Mouse (Mus musculus): ENCODE results near the gene Abhd14a. TPM values are rescaled to one million over a fixed set of nuclear protein-coding genes. Genes with fewer than 3 reads are reported as not detected.

Gene Abhd14a
- polyA plus RNA-seq, 1 experiment = 12.9 TPM

DNA sequence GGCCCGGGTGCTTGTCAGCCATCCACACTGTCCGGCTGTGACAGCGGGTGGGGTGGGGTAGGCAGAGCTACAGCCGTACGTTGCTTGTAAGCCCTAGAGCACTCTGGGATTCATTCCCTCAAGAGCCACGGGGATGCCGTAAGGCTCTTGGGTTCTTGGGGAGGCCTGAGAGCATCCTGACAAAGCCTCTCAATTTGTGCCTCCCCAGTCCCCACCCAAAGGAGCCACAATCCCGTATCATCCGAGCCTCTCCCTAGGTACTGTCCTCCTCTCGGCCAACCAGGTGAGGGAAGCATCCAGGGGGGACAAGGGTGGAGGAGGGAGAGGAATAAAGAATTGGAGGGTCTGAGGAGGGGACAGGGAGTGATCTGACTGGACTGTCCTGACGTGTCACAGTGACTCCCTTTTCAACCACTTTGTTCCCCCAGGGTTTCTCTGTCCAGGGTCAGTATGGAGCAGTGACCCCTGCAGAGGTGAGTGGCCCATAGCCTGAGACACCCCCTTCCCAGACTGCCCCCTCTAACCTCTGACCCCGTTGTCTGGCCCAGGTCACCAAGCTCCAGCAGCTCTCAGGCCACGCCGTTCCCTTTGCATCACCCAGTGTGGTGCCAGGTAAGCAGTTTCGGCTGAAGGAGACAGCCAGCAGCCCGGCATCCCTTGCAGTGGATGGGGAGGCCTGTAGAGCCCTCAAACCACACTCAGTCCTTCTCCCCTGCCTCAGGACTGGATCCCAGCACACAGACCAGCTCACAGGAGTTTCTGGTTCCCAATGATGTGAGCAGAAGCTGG is 14.4 kb upstream of the Abhd14a start:
- Histone ChIP-seq H3K4me1 (ENCODE audit: control insufficient read depth, insufficient read depth, insufficient read length, low read length) (no peaks in the 10 kb centered on the region), H3K4me3 (ENCODE audit: insufficient read depth, low read depth, low read length) (no peak overlapping the region), H3K27ac (replicated peaks; ENCODE audit: low read depth, low read length) (no peak overlapping the region)

DNA sequence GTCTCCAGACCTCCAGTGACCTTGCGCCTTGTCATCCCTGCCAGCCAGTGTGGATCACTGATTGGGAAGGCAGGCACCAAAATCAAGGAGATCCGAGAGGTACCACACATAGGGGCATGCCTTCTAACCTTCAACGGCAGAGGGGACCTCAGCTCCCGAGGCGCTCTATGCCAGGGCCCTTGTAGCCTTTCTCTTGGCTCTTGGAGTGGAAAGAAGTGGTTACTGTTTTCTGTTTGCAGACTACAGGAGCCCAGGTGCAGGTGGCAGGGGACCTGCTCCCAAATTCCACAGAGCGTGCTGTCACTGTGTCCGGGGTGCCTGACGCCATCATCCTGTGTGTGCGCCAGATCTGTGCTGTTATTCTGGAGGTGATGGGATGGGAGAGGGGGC is 13.5 kb upstream of the Abhd14a start:
- H3K4me3 ChIP-seq (ENCODE audit: insufficient read depth, low read depth, low read length) = no peak overlapping the region
- no peaks in the 10 kb centered on the region for H3K4me1 ChIP-seq (ENCODE audit: control insufficient read depth, insufficient read depth, insufficient read length, low read length)
- no peak overlapping the region for H3K27ac ChIP-seq (replicated peaks; ENCODE audit: low read depth, low read length)

DNA sequence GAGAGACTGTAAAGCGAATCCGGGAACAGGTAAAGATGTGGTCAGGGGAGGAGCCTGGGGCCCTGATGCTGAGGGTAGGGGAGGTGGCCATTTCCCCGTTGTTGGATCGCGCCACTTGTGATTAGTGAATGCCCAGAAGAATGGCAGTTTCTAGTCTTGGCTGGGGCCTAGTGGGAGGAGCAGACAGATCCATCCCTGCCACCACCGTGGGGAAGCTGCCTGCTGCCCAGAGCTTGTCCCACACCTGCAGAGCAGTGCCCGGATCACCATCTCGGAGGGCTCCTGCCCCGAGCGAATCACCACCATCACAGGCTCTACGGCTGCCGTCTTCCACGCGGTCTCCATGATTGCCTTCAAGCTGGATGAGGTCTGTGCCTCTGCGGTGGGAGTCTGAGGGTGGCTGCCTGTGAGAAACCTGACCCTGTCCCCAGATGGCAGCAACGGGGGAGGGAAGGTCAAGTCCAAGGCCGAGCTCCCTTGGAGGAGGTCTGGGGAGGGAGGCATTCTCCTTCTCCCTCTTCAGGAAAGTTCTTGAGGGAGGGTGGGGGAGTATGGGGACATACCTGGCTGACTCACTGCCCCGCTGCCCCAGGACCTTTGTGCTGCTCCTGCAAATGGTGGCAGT is 13.0 kb upstream of the Abhd14a start:
- Histone ChIP-seq H3K4me1 (ENCODE audit: control insufficient read depth, insufficient read depth, insufficient read length, low read length) (no peaks in the 10 kb centered on the region), H3K4me3 (ENCODE audit: insufficient read depth, low read depth, low read length) (no peak overlapping the region), H3K27ac (replicated peaks; ENCODE audit: low read depth, low read length) (no peak overlapping the region)

DNA sequence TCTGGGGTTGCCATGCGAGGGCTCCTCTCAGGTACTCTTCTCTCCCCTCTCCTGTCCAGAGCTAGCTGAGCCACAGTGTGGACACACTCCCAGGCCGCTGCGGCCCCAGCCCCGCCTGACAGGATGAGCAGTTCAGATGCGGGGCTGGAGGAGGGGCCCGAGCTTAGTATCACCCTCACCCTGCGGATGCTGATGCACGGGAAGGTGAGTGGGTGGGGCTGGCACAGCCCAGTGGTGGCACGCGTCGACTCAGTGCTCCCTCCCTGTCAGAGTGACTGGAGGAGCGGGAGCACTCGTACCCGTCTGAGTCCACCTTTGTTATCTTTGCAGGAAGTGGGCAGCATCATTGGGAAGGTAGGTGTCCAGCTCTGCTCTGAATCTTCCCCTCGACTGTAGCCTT is 12.5 kb upstream of the Abhd14a start:
- Histone ChIP-seq H3K27ac (replicated peaks; ENCODE audit: low read depth, low read length) (no peak overlapping the region), H3K4me1 (ENCODE audit: control insufficient read depth, insufficient read depth, insufficient read length, low read length) (no peaks in the 10 kb centered on the region), H3K4me3 (ENCODE audit: insufficient read depth, low read depth, low read length) (no peak overlapping the region)

DNA sequence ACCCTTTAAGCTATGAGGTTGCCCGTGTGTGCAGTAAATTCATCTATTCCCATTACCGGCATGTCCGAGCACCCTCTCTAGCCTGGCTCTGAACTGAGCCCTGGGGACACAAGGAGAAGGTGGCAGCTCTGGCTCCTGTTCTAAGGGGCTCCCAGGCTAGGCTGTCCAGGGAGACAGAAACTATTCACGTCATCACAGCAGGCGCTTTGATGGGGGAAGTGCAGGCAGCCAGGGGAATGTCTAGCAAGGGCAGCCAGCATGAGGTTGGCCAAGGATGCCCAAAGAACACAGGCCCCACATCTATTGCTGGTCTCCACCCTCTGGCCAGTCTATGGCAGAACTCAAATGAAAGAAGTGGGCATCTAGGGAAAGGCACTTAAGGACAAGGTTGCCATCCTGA is 10.4 kb upstream of the Abhd14a start:
- Histone ChIP-seq H3K4me1 (ENCODE audit: control insufficient read depth, insufficient read depth, insufficient read length, low read length) (no peaks in the 10 kb centered on the region), H3K4me3 (ENCODE audit: insufficient read depth, low read depth, low read length) (no peak overlapping the region), H3K27ac (replicated peaks; ENCODE audit: low read depth, low read length) (no peak overlapping the region)

DNA sequence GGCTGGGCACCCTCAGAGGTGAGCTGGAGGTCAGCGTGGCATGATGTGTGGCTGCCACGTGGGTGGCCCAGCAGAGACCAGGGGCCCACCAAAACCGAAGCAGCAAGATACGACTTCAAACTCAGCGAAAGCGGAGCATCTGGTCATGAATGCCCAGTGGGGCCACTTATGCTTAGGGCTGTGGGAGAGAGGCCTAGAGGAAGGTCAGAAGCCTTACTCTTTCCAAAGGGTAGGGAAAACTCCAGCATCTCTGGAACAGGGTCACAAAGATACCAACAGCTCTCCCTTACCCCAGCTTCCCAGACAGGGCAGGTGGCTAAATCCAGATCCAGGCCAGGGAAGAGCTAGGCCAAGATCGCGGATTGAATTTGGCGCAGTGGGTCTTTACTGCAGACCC is 9.7 kb upstream of the Abhd14a start:
- H3K27ac ChIP-seq (replicated peaks; ENCODE audit: low read depth, low read length) = no peak overlapping the region
- no peak overlapping the region for H3K4me3 ChIP-seq (ENCODE audit: insufficient read depth, low read depth, low read length)
- no peaks in the 10 kb centered on the region for H3K4me1 ChIP-seq (ENCODE audit: control insufficient read depth, insufficient read depth, insufficient read length, low read length)

DNA sequence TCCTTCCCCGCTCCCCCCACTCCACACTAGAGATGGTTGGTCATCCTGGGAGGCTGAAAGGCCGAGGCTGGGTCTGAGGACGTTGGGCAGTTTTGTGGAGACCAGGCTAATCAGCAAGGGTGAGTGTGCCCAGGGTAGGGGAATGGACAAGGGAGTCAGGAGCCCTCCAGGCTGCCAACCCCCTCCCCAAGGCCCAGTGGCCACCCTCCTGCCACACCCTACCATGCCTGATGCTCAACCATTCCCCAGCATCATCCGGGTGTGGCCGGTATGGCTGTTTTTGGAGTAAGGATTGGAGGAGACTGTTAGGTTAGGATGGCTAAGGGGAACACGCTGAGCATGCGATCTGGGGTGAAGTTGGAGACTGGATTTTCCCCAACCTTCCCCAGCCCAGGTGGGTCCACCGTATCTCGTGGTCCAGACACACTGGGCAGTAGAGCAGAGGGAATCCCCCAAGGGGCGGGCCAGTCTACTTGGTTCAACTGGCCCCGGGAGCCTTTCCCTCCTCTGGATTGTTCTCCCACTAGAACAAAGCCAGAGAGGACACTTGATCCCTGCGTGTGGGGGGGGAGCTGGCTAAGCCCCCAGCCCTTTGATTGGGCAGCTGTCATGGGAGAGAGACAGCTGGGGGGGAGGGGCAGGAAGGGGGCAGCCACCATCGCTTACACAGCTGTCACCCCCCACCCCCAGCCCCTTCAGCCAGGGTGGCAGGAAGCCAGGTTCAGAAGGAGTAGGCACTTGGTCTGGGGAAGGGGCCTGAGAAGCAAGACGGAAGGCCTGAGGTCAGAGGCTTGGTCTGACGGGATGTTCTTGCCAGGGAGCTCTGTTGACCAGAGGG is 9.1 kb upstream of the Abhd14a start:
- Histone ChIP-seq H3K4me3 (ENCODE audit: insufficient read depth, low read depth, low read length) (no peak overlapping the region), H3K27ac (replicated peaks; ENCODE audit: low read depth, low read length) (no peak overlapping the region), H3K4me1 (ENCODE audit: control insufficient read depth, insufficient read depth, insufficient read length, low read length) (no peaks in the 10 kb centered on the region)

DNA sequence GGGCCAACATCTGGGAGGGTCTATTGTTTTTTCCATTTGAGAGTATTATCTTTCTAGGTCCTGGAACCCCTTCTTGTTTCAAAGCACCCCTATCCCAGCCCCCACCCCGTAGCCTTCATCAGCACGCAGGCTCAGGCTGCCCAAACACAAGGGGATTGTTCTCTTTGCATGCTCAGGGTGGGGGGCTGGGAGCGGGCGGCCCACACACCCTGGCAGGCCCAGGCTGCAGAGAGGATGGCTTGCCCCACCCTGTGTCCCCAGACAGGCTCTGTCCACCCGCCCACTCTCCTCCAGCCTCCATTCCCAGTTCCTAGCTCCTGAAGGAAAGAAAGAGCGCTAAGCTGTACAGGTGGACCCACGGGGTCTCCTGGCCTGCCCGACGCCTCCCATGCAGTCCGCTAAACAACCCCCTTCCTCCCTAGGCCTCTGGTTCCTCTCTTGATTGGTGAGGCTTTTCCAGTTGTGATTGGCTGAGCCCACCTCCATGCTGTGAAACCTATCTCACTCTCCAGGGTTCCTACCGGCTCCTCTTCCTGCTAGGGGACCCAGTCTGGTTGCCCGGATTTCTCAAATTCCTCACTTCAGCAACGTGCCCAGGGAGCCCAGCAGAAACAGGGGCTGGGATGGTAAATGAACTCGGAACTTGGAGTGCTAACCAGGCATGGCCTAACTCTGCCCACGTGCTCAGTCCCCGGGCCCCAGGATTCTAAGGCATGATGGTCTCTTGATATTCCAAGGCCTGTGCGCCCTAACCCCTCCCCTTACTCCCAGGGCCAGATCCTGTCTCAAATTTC is 7.6 kb upstream of the Abhd14a start:
- Histone ChIP-seq H3K4me3 (ENCODE audit: insufficient read depth, low read depth, low read length) (peak overlapping the region; percentile 70), H3K4me1 (ENCODE audit: control insufficient read depth, insufficient read depth, insufficient read length, low read length) (no peaks in the 10 kb centered on the region; the same call in 1 of the 2 replicates), H3K27ac (replicated peaks; ENCODE audit: low read depth, low read length) (no peak overlapping the region)

DNA sequence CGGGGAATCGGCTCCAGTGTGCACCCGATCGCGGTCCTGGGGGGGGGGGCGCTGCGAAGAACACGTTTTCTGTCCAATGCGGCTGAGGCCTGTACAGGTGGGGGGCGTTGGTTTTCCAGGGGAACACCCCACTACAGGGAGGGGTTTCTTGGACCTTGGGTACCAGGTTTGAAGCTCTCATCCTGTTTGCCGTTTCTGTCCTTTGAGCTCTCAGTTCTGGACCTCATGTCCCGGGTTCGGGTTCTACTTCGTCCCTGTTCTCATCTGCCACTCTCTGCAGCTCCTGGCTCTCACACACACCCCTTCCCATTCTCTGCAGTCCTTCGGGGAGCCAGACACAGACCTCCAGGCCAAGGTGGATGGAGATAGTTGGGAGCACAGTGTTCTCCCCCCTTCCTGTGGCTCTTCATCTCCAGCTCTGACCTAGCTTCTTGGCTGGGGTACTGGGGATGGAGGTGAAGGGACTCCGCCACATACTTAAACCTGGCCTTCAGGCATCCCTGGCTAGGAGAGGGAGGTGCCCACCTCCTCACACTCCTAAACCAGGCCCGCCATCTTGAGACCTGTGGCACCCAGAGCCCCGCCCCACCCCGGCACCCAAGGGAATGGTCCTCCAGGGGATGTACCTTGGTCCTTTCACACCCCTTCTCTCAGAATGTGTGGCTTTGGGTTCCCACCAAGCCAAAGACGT is 6.7 kb upstream of the Abhd14a start:
- peak overlapping the region; percentile 70 for H3K4me3 ChIP-seq (ENCODE audit: insufficient read depth, low read depth, low read length)
- peaks cover 2% of the 10 kb centered on the region; the same call in 1 of the 2 replicates for H3K4me1 ChIP-seq (ENCODE audit: control insufficient read depth, insufficient read depth, insufficient read length, low read length)
- no peak overlapping the region for H3K27ac ChIP-seq (replicated peaks; ENCODE audit: low read depth, low read length)

DNA sequence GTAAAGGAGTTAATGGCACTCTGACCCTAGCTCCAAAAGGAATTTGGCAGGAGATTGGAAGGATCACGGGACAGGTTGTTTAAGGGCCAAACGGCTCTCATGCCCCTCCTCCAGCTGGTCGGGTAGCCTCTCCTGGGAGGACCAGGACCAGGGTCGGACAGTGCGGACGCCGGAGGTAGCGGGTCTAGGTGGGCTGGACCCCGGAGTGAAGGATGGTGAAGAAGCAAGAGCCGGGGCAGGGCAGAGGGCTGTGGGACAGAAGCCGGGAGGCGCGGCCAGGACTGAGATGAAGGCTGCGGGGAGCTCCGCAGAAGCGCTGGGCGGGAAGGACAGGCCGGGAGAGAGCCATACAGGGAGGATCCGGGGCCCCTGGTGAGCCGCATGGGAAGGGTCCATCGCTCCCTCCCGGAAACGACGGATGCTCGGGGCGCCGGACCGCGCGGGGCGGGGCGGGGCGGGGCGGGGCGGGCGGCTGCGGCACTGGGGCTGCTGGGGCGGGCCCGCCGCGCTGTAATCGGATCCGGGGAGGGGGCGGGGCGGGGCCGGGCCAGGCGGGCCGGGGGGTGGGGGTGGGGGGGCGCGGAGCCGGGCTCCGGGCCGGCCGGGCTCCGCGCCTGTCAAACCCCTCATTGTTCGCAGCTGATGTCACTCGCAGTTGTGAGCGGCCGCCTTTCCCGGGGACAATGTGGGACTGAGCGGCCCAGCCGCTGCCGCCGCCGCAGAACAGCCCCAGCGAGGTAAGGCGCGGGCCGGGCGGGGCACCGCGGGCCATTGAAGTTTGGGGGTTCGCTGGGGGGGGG is 6.0 kb upstream of the Abhd14a start, which contains the start of gene Pcbp4:
Pcbp4 (plus strand) TSS at position 21 of the 800 bp plus-strand sequence.
- H3K4me1 ChIP-seq (ENCODE audit: control insufficient read depth, insufficient read depth, insufficient read length, low read length) = peaks cover 2% of the 10 kb centered on the region; the same call in 1 of the 2 replicates
- H3K27ac ChIP-seq (replicated peaks; ENCODE audit: low read depth, low read length) = peak within 1 kb of the TSS; percentile 85
- H3K4me3 ChIP-seq (ENCODE audit: insufficient read depth, low read depth, low read length) = peak within 1 kb of the TSS; percentile 70

DNA sequence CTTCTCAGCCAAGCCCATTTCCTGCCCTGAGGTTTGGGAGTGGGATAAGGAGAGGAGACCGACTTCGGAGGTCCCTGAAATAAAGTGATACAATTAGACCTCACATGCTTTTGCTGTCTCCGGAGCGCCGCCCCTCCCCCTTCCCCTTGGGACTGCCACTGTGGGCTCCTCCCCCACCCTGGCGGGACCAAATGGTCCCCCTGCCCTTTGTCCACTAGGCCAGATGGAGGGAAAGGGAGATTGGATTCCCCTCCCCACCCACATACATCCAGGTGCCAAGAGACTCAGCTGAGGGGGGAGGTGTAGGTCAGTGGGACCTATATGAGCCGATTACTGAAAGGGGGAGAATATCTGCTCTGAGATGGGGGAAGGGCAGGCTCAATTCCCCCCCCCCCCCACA is 5.3 kb upstream of the Abhd14a start:
- no peak overlapping the region for H3K4me3 ChIP-seq (ENCODE audit: insufficient read depth, low read depth, low read length)
- no peak overlapping the region for H3K27ac ChIP-seq (replicated peaks; ENCODE audit: low read depth, low read length)
- H3K4me1 ChIP-seq (ENCODE audit: control insufficient read depth, insufficient read depth, insufficient read length, low read length) = peaks cover 2% of the 10 kb centered on the region

DNA sequence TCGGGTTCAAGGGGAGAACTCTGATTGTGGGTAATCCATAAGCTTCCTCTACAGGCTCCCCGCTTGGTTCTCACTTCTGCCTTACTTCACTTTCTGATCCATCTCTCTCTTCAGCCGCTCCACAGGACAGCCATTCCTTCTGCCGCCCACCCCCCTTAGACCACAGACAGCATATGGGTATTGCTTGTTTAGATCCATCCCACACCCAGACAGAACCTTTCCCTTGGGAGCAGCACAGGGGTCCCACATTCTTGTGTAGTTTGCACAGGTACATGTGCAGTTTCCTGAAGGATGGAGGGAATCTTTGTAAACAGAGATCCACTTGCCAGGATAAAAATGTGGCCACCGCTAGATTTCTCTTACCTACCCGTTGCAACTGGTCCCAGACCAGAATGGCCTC is 4.9 kb upstream of the Abhd14a start:
- H3K27ac ChIP-seq (replicated peaks; ENCODE audit: low read depth, low read length) = no peak overlapping the region
- no peak overlapping the region for H3K4me3 ChIP-seq (ENCODE audit: insufficient read depth, low read depth, low read length)
- peaks cover 2% of the 10 kb centered on the region for H3K4me1 ChIP-seq (ENCODE audit: control insufficient read depth, insufficient read depth, insufficient read length, low read length)

DNA sequence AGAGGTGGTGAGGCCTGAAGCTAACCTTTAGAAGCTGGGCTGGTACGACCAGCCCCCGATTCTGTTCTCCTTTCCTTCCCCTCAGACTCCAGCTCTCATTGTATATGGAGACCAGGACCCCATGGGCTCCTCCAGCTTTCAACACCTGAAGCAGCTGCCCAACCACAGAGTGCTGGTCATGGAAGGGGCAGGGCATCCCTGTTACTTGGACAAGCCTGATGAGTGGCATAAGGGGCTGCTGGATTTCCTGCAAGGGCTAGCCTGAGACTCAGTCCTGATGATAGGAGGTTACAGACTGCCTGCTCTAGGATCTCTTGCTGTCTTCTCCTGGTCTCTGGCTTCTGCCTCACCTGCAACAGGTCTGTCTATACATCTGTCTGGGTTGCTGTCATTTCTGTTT is 4.4 kb upstream of the Abhd14a start:
- peaks cover 2% of the 10 kb centered on the region for H3K4me1 ChIP-seq (ENCODE audit: control insufficient read depth, insufficient read depth, insufficient read length, low read length)
- no peak overlapping the region for H3K27ac ChIP-seq (replicated peaks; ENCODE audit: low read depth, low read length)
- no peak overlapping the region for H3K4me3 ChIP-seq (ENCODE audit: insufficient read depth, low read depth, low read length)

DNA sequence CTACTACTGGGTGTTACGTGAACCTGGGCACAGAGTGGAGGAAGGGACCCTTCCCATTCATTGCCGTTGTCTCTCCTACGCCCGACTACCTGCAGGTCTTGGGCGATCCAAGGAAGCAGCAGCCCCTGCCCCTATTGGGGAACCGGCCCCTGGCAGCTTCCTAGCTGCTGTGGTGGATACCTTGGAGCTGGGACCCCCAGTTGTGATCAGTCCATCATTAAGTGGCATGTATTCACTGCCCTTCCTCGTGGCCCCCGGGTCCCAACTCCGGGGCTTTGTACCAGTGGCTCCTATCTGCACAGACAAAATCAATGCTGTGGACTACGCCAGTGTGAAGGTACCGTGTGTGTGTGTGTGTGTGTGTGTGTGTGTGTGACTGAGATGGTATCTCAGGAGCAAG is 3.8 kb upstream of the Abhd14a start:
- peaks cover 2% of the 10 kb centered on the region for H3K4me1 ChIP-seq (ENCODE audit: control insufficient read depth, insufficient read depth, insufficient read length, low read length)
- no peak overlapping the region for H3K27ac ChIP-seq (replicated peaks; ENCODE audit: low read depth, low read length)
- no peak overlapping the region for H3K4me3 ChIP-seq (ENCODE audit: insufficient read depth, low read depth, low read length)

Data from brown adipose tissue, adult 24 weeks (tissue).